Mouse (Mus musculus): ENCODE results near the gene Celf5.

Gene Celf5

DNA sequence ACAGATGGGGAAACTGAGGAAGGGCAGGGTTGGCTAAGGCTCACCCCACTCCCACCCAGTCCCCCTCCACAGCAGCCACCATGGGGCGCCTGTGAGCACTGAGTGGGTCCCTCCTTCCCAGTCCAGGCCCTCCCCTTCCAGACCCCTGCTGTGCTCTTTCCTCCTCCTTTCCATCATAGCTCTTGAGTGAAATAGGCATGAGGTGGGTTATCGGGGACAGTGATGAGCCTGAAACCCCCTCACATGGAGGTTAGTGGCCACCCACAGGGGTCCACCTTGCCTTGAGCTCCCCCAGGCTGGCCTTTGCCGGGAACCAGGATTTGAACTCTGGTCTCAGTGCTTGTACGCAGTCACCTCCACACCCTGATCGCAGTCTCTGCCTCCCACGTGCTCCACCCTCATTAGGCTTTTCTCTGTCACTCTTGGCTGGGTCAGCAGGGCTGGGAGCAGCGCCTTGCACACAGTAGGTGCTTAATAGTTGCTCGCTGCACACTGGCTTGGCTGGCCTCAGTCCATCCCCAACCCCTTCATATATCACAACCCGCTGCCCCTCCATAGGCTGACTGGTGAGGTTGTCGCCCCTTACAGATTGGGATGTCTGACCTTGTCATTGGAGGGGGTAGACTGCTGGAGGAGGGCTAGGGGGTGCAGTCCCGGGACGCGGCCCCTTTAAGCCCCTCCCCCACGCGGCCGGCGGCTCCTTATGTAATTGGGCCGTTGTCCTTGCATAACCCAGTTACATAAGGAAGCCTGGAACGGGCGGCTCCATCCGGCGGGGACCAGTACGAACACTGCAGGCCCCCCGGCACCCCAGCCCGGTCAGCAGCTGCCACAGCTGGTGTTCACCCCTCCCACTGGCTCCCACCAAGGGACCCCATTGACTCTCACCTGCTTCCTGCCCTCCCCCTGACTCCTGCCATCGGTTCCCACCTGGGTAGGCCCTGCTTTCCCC, 68.9 kb downstream of the Celf5 start:
- DNase-seq = peak; percentile 68

DNA sequence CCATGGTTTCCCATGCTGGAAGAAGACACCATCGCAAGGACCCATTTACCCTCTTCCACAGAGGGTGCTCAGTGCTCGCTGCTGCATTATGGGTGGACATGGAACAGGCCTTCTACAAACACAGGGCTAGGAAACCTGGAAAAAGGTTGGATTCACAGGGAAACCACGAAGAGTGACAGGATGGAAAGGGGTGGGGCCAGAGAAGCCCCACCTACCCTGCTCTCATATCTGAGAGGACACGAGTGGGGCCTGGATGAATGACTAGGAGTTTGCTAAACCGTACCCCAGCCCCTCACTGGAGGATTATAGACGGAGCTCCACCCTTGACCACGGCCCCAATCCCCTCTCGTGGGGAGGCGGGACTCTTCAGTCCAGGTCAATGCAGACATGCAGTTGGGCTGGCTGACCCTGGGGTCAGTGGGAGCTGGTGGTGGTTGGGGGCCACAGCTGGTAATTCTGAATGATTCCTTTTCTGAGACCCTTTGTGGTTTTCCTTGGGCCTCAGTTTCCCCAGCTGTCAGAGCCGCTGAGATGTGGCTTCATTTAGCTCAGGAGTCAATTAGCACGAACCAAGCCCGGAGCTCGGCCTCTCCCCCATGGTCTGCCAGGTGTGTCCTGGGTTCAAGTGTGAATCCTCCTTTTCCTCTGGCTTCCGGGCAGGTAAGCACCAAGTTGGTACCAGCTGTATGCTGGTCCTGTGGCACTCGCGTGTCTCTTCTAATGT, 69.8 kb downstream of the Celf5 start:
- no peak for DNase-seq

DNA sequence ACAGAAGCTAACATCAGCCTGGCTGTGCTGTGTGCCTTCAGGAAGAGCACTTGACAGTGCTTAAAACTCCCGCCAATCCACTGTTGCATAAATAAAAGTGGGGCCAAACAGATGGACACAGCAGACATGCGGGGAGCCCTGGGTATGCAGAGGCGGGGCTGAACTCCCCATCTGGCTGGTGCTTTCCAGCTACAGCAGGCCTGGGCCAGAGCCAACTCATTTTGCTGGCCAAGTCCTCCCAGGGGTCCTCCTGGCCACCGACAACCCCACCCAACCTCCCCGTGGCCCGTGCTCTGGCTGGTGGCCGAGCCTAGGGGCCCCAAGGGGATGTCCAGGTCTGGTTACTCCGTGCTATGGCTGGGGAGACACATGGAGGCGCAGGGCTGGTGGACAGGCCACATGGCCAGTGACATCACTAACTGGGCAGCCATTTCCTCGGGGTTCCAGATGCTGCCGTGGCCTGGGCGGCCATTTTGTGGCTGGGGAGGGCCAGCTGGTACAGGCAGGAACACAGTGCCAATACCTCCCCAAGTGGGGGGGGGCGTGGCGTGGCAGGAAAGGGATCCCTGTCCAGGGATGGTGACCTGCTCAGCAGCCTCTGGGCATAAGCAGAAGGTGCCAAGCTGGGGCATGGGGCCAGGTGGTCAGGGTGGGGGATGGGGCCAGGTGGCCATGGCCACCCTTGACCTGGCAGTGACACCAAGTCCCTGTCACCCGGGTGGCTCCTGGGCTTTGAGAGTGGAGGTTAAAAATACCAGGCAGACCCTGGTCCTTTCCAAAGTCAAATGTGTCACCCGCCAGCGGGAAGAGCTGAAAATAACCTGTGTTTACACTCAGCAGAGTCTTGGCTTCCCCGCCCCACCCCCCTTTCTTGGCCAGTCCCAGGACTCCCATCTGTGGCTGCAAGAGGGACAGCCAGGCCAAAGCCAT, 70.8 kb downstream of the Celf5 start:
- DNase-seq = peak; percentile 59

DNA sequence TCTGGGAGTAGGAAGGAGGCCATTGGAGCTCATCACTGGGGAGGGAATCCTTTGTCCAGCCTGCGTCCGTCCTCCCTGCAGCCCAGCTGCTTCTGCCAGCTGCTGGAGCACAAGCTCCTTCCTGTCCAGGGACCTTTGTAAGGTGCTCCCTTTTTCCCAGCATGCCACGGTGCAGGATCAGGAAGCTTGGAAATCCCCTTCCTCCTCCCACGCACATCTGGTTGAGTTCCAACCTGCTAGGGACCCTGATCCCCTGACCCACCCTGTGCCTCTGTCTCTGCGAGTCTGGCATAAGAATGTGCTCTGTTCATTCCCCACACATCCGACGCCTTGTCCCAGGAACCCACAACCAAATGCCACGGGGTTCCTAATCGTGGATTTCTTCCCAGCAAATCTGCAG, 71.5 kb downstream of the Celf5 start:
- DNase-seq = no peak

DNA sequence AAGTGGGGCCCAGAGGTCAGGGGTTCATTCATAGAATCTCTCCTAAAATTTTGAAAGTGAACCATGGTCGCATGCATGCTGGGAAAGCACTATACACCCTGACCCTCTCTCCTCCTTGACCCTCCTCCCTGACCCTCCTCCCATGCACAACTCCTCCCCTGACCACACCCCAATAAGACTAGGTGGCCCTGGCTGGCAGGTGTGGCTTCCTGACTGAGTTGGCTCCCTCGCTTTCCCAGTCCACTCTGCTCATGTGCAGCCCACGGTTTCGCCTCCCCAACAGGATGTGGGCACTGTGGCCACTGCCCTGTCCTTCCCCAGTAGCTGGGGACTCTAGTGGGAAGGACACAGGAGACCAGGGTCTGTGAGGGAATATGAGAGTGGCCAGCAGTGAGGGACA, 72.2 kb downstream of the Celf5 start:
- no peak for DNase-seq

DNA sequence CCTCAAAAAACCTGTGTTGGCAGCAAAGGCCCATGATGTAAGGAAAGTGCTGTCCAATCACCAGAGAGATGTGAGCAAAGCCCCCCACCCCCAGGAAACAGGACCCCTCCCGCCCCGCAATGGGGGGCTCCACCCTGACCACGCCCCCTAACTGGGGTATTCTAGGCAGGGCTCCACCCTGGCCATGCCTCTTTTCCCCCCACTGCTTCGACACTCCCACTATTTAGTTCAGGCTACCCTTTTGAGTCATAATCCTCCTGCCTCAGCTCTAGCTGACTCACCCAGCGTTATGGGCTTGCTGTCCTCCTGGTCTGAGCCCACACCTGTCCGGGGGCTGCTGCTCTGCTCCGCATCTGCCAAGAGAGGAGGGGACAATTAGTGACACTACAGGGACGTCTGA, 73.2 kb downstream of the Celf5 start:
- DNase-seq = no peak
